Mouse (Mus musculus): ENCODE results near the gene Panx1. TPM values are rescaled to one million over a fixed set of nuclear protein-coding genes. Genes with fewer than 3 reads are reported as not detected.

The Panx1 gene
- total and polyA plus RNA-seq, 2 experiments from 2014 or later: 2.4 to 11.2 TPM

DNA sequence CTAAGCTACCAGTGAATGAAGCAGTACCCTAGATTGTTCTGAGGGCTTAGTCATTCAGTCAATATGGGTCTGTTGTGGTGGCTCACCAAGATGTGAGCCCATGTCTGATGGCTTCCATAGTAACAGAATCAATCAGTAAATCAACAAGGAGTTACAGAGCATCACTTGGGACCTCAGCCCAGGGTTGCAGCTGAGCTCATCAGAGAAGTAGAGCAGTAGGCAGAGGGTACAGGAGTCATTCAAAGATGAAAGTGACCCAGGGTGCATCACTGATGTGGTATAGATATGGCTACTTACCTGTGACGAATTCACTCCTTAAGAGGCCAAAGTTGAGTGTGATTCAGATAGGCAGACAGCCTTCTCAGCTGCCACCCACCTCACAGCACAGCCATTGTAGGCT, 49.8 kb downstream of the Panx1 start:
- Histone ChIP-seq H3K27me3 (ENCODE audit: control insufficient read depth, insufficient read depth, low read length) (peaks cover 10% of the 10 kb centered on the region; the same call in 1 of the 2 replicates), H3K9ac (replicated peaks; ENCODE audit: low read depth, low read length) (no peak overlapping the region), H3K4me2 (ENCODE audit: low read depth, low read length) (no peak overlapping the region), H3K9me3 (replicated peaks; ENCODE audit: control insufficient read depth, low read length) (no peaks in the 10 kb centered on the region), H3K36me3 (replicated peaks; ENCODE audit: control insufficient read depth, insufficient read depth, low read length) (no peaks in the 10 kb centered on the region), H3K4me3 (ENCODE audit: low read depth, low read length) (no peak overlapping the region), H3K4me1 (ENCODE audit: control insufficient read depth, insufficient read depth) (no peaks in the 10 kb centered on the region), H3K27ac (ENCODE audit: low read depth) (no peak overlapping the region)
- ATAC-seq (ENCODE audit: insufficient read depth, low read depth) (no peak), DNase-seq (ENCODE audit: low spot score) (no peak)
- WGBS: 44% methylated on average over 1 of the region's 1 CpGs
- TF ChIP-seq CTCF (IDR thresholded peaks at IDR 0.05; ENCODE audit: low read depth) (no peak), EP300 (IDR thresholded peaks at IDR 0.05; ENCODE audit: low read depth) (no peak)

DNA sequence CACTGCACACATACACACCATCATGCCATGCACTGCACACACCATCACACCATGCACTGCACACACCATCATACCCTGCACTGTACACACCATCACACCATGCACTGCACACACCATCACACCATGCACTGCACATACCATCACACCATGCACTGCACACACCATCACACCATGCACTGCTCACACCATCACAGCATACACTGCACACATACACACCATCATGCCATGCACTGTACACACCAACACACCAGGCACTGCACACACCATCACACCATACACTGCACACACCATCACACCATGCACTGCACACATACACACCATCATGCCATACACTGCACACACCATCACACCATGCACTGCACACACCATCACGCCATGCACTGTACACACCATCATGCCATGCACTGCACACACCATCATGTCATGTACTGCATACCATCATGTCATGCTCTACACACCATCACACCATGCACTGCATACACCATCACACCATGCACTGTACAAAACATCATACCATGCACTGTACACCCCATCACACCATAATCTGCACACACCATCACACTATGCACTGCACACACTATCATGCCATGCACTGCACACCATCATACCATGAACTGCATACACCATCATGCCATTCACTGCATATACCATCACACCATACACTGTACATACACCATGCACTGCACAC, 56.5 kb downstream of the Panx1 start:
- no peaks in the 10 kb centered on the region for H3K4me1 ChIP-seq (ENCODE audit: control insufficient read depth, insufficient read depth)
- no peak overlapping the region for H3K27ac ChIP-seq (ENCODE audit: low read depth)
- no peaks in the 10 kb centered on the region for H3K36me3 ChIP-seq (replicated peaks; ENCODE audit: control insufficient read depth, insufficient read depth, low read length)
- ATAC-seq (ENCODE audit: insufficient read depth, low read depth) (no peak), DNase-seq (ENCODE audit: low spot score) (no peak)
- H3K9ac ChIP-seq (replicated peaks; ENCODE audit: low read depth, low read length): no peak overlapping the region
- TF ChIP-seq CTCF (IDR thresholded peaks at IDR 0.05; ENCODE audit: low read depth) (no peak), EP300 (IDR thresholded peaks at IDR 0.05; ENCODE audit: low read depth) (no peak)
- 0 out of 2 replicates have a peak, but pooled peaks cover 3% of the 10 kb centered on the region for H3K27me3 ChIP-seq (ENCODE audit: control insufficient read depth, insufficient read depth, low read length)
- no peaks in the 10 kb centered on the region for H3K9me3 ChIP-seq (replicated peaks; ENCODE audit: control insufficient read depth, low read length)
- WGBS: 73% methylated on average over 1 of the region's 1 CpGs
- H3K4me2 ChIP-seq (ENCODE audit: low read depth, low read length): no peak overlapping the region
- H3K4me3 ChIP-seq (ENCODE audit: low read depth, low read length): no peak overlapping the region

DNA sequence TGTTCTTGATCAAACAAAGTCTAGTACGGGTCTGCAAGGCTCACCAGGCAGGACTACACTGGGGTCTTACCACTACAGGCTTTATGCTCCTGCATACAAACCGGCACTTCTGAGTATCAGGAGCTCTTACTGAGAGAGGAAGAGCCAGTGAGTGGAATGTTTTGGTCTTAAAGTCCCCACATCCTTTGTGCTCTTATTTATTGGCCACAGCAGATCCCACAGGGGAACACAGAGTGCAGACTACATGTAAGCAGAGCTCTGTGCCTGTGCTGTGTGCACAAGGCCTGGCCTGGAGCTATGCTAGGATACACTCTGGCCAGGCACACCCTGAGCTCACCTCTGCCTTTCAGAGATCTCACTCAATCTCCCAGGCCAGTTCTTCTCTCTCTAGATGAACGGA, 62.1 kb downstream of the Panx1 start:
- TF ChIP-seq EP300 (IDR thresholded peaks at IDR 0.05; ENCODE audit: low read depth) (no peak), CTCF (IDR thresholded peaks at IDR 0.05; ENCODE audit: low read depth) (no peak)
- WGBS: 55% methylated on average over 3 of the region's 3 CpGs

DNA sequence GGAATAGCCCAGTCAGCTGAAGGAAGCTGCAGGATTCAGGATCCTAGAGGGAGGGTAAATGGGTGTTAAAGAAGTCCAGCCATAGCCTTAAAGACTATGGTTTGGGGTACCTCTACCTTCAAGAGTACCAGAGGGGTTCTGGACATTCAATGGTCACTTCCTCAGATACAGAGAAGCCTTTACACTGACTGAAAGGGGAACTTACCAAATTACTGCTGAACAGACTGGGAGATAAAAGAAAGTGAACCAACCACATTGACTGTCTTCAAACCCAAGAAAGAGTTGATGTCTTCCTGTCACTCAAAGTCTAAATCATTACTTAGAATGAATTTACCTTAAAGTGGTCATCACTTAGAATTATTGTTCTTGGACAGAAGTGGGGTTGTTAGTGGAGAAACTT, 62.6 kb downstream of the Panx1 start:
- Histone ChIP-seq H3K27me3 (ENCODE audit: control insufficient read depth, insufficient read depth, low read length) (no peaks in the 10 kb centered on the region), H3K4me2 (ENCODE audit: low read depth, low read length) (no peak overlapping the region), H3K4me1 (ENCODE audit: control insufficient read depth, insufficient read depth) (no peaks in the 10 kb centered on the region), H3K4me3 (ENCODE audit: low read depth, low read length) (no peak overlapping the region), H3K27ac (ENCODE audit: low read depth) (no peak overlapping the region), H3K9me3 (replicated peaks; ENCODE audit: control insufficient read depth, low read length) (no peaks in the 10 kb centered on the region; the same call in 1 of the 2 replicates), H3K9ac (replicated peaks; ENCODE audit: low read depth, low read length) (no peak overlapping the region), H3K36me3 (replicated peaks; ENCODE audit: control insufficient read depth, insufficient read depth, low read length) (no peaks in the 10 kb centered on the region)
- ATAC-seq (ENCODE audit: insufficient read depth, low read depth) (no peak), DNase-seq (ENCODE audit: low spot score) (no peak)
- TF ChIP-seq CTCF (IDR thresholded peaks at IDR 0.05; ENCODE audit: low read depth) (no peak), EP300 (IDR thresholded peaks at IDR 0.05; ENCODE audit: low read depth) (no peak)

More for the DNA sequence above, 62.1 kb downstream of the Panx1 start:
- H3K4me2 ChIP-seq (ENCODE audit: low read depth, low read length): no peak overlapping the region
- no peaks in the 10 kb centered on the region for H3K9me3 ChIP-seq (replicated peaks; ENCODE audit: control insufficient read depth, low read length)
- no peak overlapping the region for H3K4me3 ChIP-seq (ENCODE audit: low read depth, low read length)
- H3K27ac ChIP-seq (ENCODE audit: low read depth): no peak overlapping the region
- no peaks in the 10 kb centered on the region for H3K4me1 ChIP-seq (ENCODE audit: control insufficient read depth, insufficient read depth)
- DNase-seq (ENCODE audit: low spot score): no peak
- H3K9ac ChIP-seq (replicated peaks; ENCODE audit: low read depth, low read length): no peak overlapping the region
- H3K36me3 ChIP-seq (replicated peaks; ENCODE audit: control insufficient read depth, insufficient read depth, low read length): no peaks in the 10 kb centered on the region
- ATAC-seq (ENCODE audit: insufficient read depth, low read depth): no peak
- H3K27me3 ChIP-seq (ENCODE audit: control insufficient read depth, insufficient read depth, low read length): no peaks in the 10 kb centered on the region

DNA sequence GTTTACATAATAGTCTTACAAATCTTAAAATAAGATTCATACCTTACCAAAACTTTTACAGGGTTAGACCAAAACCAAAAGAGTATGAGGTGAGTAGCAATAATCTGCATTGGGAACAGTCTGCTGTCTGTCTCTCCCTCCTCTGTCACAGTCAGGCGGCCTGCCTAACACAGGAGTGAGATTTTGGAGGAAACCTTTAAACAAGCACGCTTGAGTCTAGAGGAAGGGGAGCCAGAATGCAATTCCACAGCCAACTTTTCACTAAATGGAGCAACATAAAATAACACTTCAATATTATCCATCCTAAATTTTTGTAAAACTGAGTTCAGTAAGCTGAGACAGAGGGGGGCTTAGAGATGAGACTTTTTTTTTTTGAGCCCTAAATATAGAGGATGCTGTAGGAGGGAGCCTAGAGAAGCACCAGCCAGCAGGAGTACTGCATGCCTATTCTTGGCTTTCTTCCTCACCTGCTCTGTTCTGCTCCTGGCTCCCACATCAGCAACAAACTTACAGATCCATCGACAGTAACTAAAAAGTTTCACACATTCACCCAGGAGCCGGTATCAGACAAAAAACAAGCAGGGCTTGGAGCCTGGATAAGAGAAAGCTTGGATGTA, 63.6 kb downstream of the Panx1 start:
- Histone ChIP-seq H3K4me2 (ENCODE audit: low read depth, low read length) (no peak overlapping the region), H3K4me3 (ENCODE audit: low read depth, low read length) (no peak overlapping the region), H3K4me1 (ENCODE audit: control insufficient read depth, insufficient read depth) (no peaks in the 10 kb centered on the region), H3K9ac (replicated peaks; ENCODE audit: low read depth, low read length) (no peak overlapping the region), H3K36me3 (replicated peaks; ENCODE audit: control insufficient read depth, insufficient read depth, low read length) (no peaks in the 10 kb centered on the region), H3K9me3 (replicated peaks; ENCODE audit: control insufficient read depth, low read length) (no peaks in the 10 kb centered on the region; the same call in 1 of the 2 replicates), H3K27ac (ENCODE audit: low read depth) (no peak overlapping the region), H3K27me3 (ENCODE audit: control insufficient read depth, insufficient read depth, low read length) (no peaks in the 10 kb centered on the region)
- TF ChIP-seq CTCF (IDR thresholded peaks at IDR 0.05; ENCODE audit: low read depth) (no peak), EP300 (IDR thresholded peaks at IDR 0.05; ENCODE audit: low read depth) (no peak)
- DNase-seq (ENCODE audit: low spot score) (no peak), ATAC-seq (ENCODE audit: insufficient read depth, low read depth) (no peak)
- 73% methylated on average over 4 of the region's 4 CpGs for WGBS
